Mouse (Mus musculus): ENCODE results near the gene Cntn4. TPM values are rescaled to one million over a fixed set of nuclear protein-coding genes. Genes with fewer than 3 reads are reported as not detected.
A peak's percentile ranks its signal among the peaks of the same experiment; 100 is the strongest.

Cntn4 gene
- 24.7 and 26.0 TPM in 2 replicates for polyA plus RNA-seq (2015; fragmentation: Nextera tagmentation; extraction: Ambion mirVana)

GRCm38 (mm10) chr6:105677149-105678031, at the start of gene Cntn4:
Cntn4 (plus strand) TSS chr6:105677660.
- peak; percentile 93 for ATAC-seq (ENCODE audit: low read depth)
- peak within 1 kb of the TSS; percentile 66 for H3K4me2 ChIP-seq
- H3K36me3 ChIP-seq: no peaks in the 10 kb centered on the region
- H3K9ac ChIP-seq: peak within 1 kb of the TSS; percentile 73
- H3K4me3 ChIP-seq: peak within 1 kb of the TSS; percentile 61
- peaks cover 15% of the 10 kb centered on the region for H3K4me1 ChIP-seq (replicated peaks)
- peaks cover 29% of the 10 kb centered on the region for H3K27me3 ChIP-seq
- 2% methylated on average over 40 of the region's 40 CpGs for WGBS
- H3K9me3 ChIP-seq: no peaks in the 10 kb centered on the region
- H3K27ac ChIP-seq (replicated peaks): peak within 1 kb of the TSS; percentile 62

GRCm38 (mm10) chr6:105674276-105674675, 3.2 kb upstream of the Cntn4 start:
- Histone ChIP-seq H3K9ac (no peak overlapping the region), H3K4me2 (no peak overlapping the region), H3K27ac (replicated peaks) (no peak overlapping the region), H3K27me3 (peaks cover 22% of the 10 kb centered on the region), H3K9me3 (no peaks in the 10 kb centered on the region), H3K4me3 (no peak overlapping the region), H3K36me3 (no peaks in the 10 kb centered on the region), H3K4me1 (replicated peaks) (peaks cover 15% of the 10 kb centered on the region)
- no peak for ATAC-seq (ENCODE audit: low read depth)
- 79% methylated on average over 4 of the region's 4 CpGs for WGBS

- no peaks in the 10 kb centered on the region for H3K36me3 ChIP-seq
- 45% methylated on average over 3 of the region's 3 CpGs for WGBS
- H3K4me2 ChIP-seq: no peak overlapping the region
- no peaks in the 10 kb centered on the region for H3K9me3 ChIP-seq
- H3K4me3 ChIP-seq: no peak overlapping the region
- H3K9ac ChIP-seq: no peak overlapping the region
- H3K27ac ChIP-seq (replicated peaks): no peak overlapping the region
- peaks cover 29% of the 10 kb centered on the region for H3K27me3 ChIP-seq
- no peak for ATAC-seq (ENCODE audit: low read depth)
- H3K4me1 ChIP-seq (replicated peaks): peaks cover 15% of the 10 kb centered on the region
Measured at GRCm38 (mm10) chr6:105675099-105675498, 2.4 kb upstream of the Cntn4 start.

GRCm38 (mm10) chr6:105676637-105677036, 823 bp upstream of the Cntn4 start:
- peaks cover 29% of the 10 kb centered on the region for H3K27me3 ChIP-seq
- peak overlapping the region; percentile 61 for H3K4me3 ChIP-seq
- H3K4me2 ChIP-seq: peak overlapping the region; percentile 66
- peak overlapping the region; percentile 62 for H3K27ac ChIP-seq (replicated peaks)
- peak overlapping the region; percentile 73 for H3K9ac ChIP-seq
- peaks cover 15% of the 10 kb centered on the region for H3K4me1 ChIP-seq (replicated peaks)
- no peaks in the 10 kb centered on the region for H3K36me3 ChIP-seq
- no peaks in the 10 kb centered on the region for H3K9me3 ChIP-seq
- WGBS: 29% methylated on average over 5 of the region's 5 CpGs
- ATAC-seq (ENCODE audit: low read depth): no peak

- Histone ChIP-seq H3K4me3 (peak overlapping the region; percentile 61), H3K27ac (replicated peaks) (no peak overlapping the region), H3K27me3 (peaks cover 29% of the 10 kb centered on the region), H3K4me1 (replicated peaks) (peaks cover 15% of the 10 kb centered on the region), H3K9me3 (no peaks in the 10 kb centered on the region), H3K4me2 (peak overlapping the region; percentile 66), H3K9ac (peak overlapping the region; percentile 73), H3K36me3 (no peaks in the 10 kb centered on the region)
- no peak for ATAC-seq (ENCODE audit: low read depth)
- 8% methylated on average over 5 of the region's 5 CpGs for WGBS
Measured at GRCm38 (mm10) chr6:105678778-105679177, 1.3 kb downstream of the Cntn4 start.

DNA sequence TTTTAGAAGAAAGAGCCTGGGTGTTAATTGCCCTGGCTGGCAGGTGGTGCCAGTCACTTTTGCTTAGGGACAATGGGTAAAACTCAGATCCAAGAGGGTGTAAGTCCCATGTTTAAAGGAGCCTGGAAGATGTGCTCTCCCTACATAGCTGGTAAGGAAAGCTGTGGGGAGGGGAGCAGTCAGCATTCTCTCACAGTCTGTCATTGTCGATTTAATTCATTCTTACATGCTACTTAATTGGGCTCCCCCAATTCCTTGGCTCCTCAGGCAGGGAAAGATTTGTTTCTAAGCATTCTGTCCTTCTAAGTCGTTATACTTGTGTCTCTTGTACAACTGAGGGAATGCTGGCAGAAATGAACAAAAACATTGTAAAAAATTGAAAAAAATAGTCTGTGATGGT, 4.0 kb downstream of the Cntn4 start:
- H3K4me2 ChIP-seq: peak overlapping the region; percentile 66
- peaks cover 14% of the 10 kb centered on the region for H3K4me1 ChIP-seq (replicated peaks)

GRCm38 (mm10) chr6:105683251-105683650, 5.8 kb downstream of the Cntn4 start:
- H3K27me3 ChIP-seq: peaks cover 17% of the 10 kb centered on the region
- H3K9me3 ChIP-seq: no peaks in the 10 kb centered on the region
- no peak overlapping the region for H3K4me2 ChIP-seq
- H3K36me3 ChIP-seq: no peaks in the 10 kb centered on the region
- H3K4me3 ChIP-seq: no peak overlapping the region
- H3K9ac ChIP-seq: no peak overlapping the region
- H3K27ac ChIP-seq (replicated peaks): no peak overlapping the region
- H3K4me1 ChIP-seq (replicated peaks): no peaks in the 10 kb centered on the region; the same call in 1 of the 2 replicates
- WGBS: 82% methylated on average over 5 of the region's 5 CpGs
- no peak for ATAC-seq (ENCODE audit: low read depth)

More for the DNA sequence above, 4.0 kb downstream of the Cntn4 start:
- Histone ChIP-seq H3K27me3 (peaks cover 29% of the 10 kb centered on the region), H3K27ac (replicated peaks) (no peak overlapping the region), H3K9ac (no peak overlapping the region), H3K36me3 (no peaks in the 10 kb centered on the region), H3K4me3 (no peak overlapping the region), H3K9me3 (no peaks in the 10 kb centered on the region)
- 64% methylated on average over 2 of the region's 2 CpGs for WGBS
- no peak for ATAC-seq (ENCODE audit: low read depth)

DNA sequence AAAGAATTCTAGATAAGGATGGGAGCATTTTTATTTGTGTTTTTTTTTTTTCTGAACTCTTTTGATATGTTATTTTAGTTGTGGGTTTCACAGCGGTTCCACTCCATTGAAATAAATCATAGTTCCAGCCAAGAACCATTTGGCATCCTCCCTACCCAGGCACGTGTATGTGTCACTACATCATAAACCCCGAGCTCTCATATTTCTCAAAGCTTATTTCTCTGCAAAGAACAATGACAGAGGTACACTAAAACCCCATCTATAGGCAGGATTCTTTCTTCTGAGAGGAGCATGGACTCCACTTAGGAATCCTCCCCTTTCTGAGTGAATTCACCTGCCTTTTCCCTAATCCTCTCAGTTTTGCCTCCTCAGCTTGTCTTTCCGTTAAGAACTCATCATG, 6.7 kb downstream of the Cntn4 start:
- no peak overlapping the region for H3K4me2 ChIP-seq
- no peaks in the 10 kb centered on the region for H3K9me3 ChIP-seq
- H3K9ac ChIP-seq: no peak overlapping the region
- no peak for ATAC-seq (ENCODE audit: low read depth)
- H3K27ac ChIP-seq (replicated peaks): no peak overlapping the region
- H3K4me3 ChIP-seq: no peak overlapping the region
- H3K36me3 ChIP-seq: no peaks in the 10 kb centered on the region
- 59% methylated on average over 4 of the region's 4 CpGs for WGBS
- peaks cover 9% of the 10 kb centered on the region for H3K27me3 ChIP-seq
- no peaks in the 10 kb centered on the region for H3K4me1 ChIP-seq (replicated peaks)

- H3K27ac ChIP-seq (replicated peaks): no peak overlapping the region
Measured at GRCm38 (mm10) chr6:105688195-105688594, 10.7 kb downstream of the Cntn4 start.

DNA sequence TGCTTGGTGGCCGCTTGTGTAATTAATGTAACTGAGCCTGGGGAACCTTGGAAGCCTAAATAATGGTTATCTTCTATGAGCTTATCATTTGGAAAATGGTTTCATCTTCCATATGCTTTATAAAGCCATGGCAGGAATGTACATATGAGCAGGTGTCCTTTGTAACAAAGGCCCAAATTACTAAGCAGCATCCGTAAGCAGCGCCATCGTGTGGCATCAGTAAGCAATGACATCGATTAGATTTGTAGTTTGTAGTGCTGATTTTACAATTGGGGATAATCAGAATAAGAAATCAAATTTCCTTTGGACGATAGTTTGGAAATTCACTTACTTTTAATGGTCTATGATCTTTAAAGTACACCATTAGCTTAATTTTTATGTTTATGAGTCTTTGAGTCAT, 64.6 kb downstream of the Cntn4 start:
- Histone ChIP-seq H3K4me1 (replicated peaks) (no peaks in the 10 kb centered on the region), H3K36me3 (no peaks in the 10 kb centered on the region), H3K27me3 (no peaks in the 10 kb centered on the region), H3K9ac (no peak overlapping the region), H3K4me2 (no peak overlapping the region), H3K4me3 (no peak overlapping the region), H3K27ac (replicated peaks) (no peak overlapping the region), H3K9me3 (no peaks in the 10 kb centered on the region)
- WGBS: 30% methylated on average over 6 of the region's 6 CpGs
- ATAC-seq (ENCODE audit: low read depth): no peak

More at GRCm38 (mm10) chr6:105688195-105688594, 10.7 kb downstream of the Cntn4 start:
- Histone ChIP-seq H3K4me2 (no peak overlapping the region), H3K4me1 (replicated peaks) (no peaks in the 10 kb centered on the region), H3K9me3 (no peaks in the 10 kb centered on the region), H3K27me3 (no peaks in the 10 kb centered on the region), H3K36me3 (no peaks in the 10 kb centered on the region), H3K4me3 (no peak overlapping the region), H3K9ac (no peak overlapping the region)
- no peak for ATAC-seq (ENCODE audit: low read depth)

- ATAC-seq (ENCODE audit: low read depth): no peak
- H3K9me3 ChIP-seq: no peaks in the 10 kb centered on the region
- no peaks in the 10 kb centered on the region for H3K4me1 ChIP-seq (replicated peaks)
- H3K27me3 ChIP-seq: no peaks in the 10 kb centered on the region
- no peak overlapping the region for H3K4me3 ChIP-seq
- no peaks in the 10 kb centered on the region for H3K36me3 ChIP-seq
- H3K27ac ChIP-seq (replicated peaks): no peak overlapping the region
- 78% methylated on average over 1 of the region's 1 CpGs for WGBS
- H3K4me2 ChIP-seq: no peak overlapping the region
- H3K9ac ChIP-seq: no peak overlapping the region
Measured at GRCm38 (mm10) chr6:105780616-105781015, 103.2 kb downstream of the Cntn4 start.

DNA sequence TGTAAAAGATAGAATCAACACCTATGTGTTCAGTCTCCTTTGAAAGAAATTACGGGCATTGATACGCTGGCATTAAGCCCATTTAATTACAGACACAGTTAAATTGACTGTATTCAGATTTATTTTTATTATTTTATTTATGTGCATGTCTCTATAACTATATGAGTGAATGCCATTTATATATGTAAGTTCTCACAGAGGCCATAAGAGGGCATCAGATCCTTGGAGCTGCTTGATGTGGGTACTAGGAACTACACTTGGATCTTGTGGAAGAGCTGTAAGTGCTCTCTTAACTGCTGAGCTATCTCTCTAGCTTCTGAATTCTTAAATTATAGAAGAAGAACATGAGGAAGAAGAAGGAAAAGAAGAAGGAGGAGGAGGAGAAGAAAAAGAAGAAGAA, 111.0 kb downstream of the Cntn4 start:
- no peaks in the 10 kb centered on the region for H3K9me3 ChIP-seq
- H3K4me2 ChIP-seq: no peak overlapping the region
- WGBS: 98% methylated on average over 2 of the region's 2 CpGs

DNA sequence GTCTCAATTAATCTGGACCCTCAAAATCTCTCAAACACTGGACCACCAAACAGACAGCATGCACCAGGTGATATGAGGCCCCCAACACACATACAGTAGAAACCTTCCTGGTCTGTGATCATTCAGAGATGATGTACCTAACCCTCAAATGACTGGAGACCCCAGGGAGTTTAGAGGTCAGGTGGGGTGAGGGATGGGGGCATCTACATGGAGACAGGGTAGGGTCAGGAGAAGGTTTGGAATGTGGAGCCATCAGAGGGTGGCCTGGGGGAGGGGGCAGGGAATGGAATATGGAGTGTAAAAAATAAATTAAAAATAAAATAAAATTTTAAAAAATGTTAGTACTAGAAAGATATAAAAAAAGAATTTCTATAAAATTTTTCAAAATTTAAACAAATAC, 157.6 kb downstream of the Cntn4 start:
- H3K9ac ChIP-seq: no peak overlapping the region
- ATAC-seq (ENCODE audit: low read depth): no peak
- no peaks in the 10 kb centered on the region for H3K27me3 ChIP-seq
- H3K9me3 ChIP-seq: no peaks in the 10 kb centered on the region
- H3K36me3 ChIP-seq: no peaks in the 10 kb centered on the region
- H3K4me3 ChIP-seq: no peak overlapping the region
- H3K4me2 ChIP-seq: no peak overlapping the region
- no peak overlapping the region for H3K27ac ChIP-seq (replicated peaks)
- no peaks in the 10 kb centered on the region for H3K4me1 ChIP-seq (replicated peaks)

More for the DNA sequence above, 111.0 kb downstream of the Cntn4 start:
- Histone ChIP-seq H3K9ac (no peak overlapping the region), H3K4me3 (no peak overlapping the region), H3K36me3 (no peaks in the 10 kb centered on the region), H3K27ac (replicated peaks) (no peak overlapping the region), H3K4me1 (replicated peaks) (no peaks in the 10 kb centered on the region), H3K27me3 (no peaks in the 10 kb centered on the region)
- ATAC-seq (ENCODE audit: low read depth): no peak

Data from neural tube, embryonic 13.5 days (tissue).